Mouse (Mus musculus) lung, adult 2 months (tissue): ENCODE measurements around the gene Snx11. TPM values are rescaled to one million over a fixed set of nuclear protein-coding genes. Genes with fewer than 3 reads are reported as not detected.
"Not testable (repeated sequence)": the region's sequence is repeated elsewhere in the genome, so short reads cannot be mapped to it uniquely, and the experiment has no call there.

Experiments used
- DNase-seq: peaks from one replicate; pipeline ENCODE4 v3.0.0; 2022
- H3K4me1 ChIP-seq: fragments of 200-500 bp; 2 replicates; pipeline ENCODE4 v1.6.1; 2011; ENCODE audit warnings: low read length; ENCODE audit not compliant: control insufficient read depth, insufficient read depth
- H3K4me3 ChIP-seq: fragments of 200-500 bp; replicated peaks from 2 replicates; pipeline ENCODE3; 2011; ENCODE audit warnings: low read depth, mild to moderate bottlenecking, control low read depth, low read length; ENCODE audit errors: extremely low read depth
- CTCF ChIP-seq: fragments of 200-500 bp; IDR thresholded peaks from 2 replicates; pipeline ENCODE4 v1.5.1; 2011; ENCODE audit warnings: mild to moderate bottlenecking, low read length, control low read depth; ENCODE audit not compliant: insufficient read depth
- POLR2A ChIP-seq: fragments of 200-500 bp; IDR thresholded peaks from 2 replicates; pipeline ENCODE4 v1.6.1; 2011; ENCODE audit warnings: low read depth, mild to moderate bottlenecking, control low read depth, low read length, borderline replicate concordance; ENCODE audit errors: extremely low read depth
- WGBS: fragments of 180-500 bp; shearing (Covaris S2); methylation state at CpG from one replicate; pipeline ENCODE4 v1.1.7; 2018; 5-methylcytosine and 5-hydroxymethylcytosine counted together
- polyA plus RNA-seq: library from polyadenylated mRNA; depleted of rRNA; stranded (reverse); fragments of >200 nt; gene quantifications from 2 replicates; pipeline ENCODE4 v1.2.3, GENCODE M21; 2012

Snx11 gene
- polyA plus RNA-seq, 1 experiment, result 26.8 TPM

DNA sequence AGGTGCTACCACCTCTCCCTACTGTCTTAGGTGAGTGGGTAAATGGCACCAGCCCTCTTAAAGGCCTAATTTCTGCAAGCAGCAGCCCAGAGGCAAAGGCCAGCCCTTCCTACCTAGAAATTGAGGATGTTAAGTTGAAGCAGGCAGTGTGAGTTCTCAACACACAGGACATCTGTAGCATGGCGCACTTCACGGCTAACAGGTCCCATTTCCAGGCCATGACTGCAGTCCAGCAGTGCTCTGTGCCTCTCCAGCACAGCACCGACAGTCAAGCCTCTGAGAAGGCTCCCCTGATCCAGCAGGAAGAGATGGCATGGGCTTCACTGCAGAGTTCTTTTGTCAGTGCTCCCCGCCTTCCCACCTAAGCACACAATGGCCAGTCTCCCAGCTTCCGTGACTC is 39.6 kb upstream of the Snx11 start:
- H3K4me1 ChIP-seq, result no peaks in the 10 kb centered on the region; the same call in 1 of the 2 replicates
- WGBS, result 86% methylated on average over 5 of the region's 5 CpGs
- no peak for DNase-seq
- TF ChIP-seq CTCF (no peak), POLR2A (no peak)
- no peak overlapping the region for H3K4me3 ChIP-seq

- DNase-seq, result no peak
- H3K4me3 ChIP-seq, result no peak overlapping the region
- no peaks in the 10 kb centered on the region for H3K4me1 ChIP-seq
- TF ChIP-seq POLR2A (no peak), CTCF (no peak)
- WGBS, result 89% methylated on average over 1 of the region's 1 CpGs
These were observed 39.1 kb upstream of the Snx11 start for GRCm38 (mm10) chr11:96816494-96816893.

DNA sequence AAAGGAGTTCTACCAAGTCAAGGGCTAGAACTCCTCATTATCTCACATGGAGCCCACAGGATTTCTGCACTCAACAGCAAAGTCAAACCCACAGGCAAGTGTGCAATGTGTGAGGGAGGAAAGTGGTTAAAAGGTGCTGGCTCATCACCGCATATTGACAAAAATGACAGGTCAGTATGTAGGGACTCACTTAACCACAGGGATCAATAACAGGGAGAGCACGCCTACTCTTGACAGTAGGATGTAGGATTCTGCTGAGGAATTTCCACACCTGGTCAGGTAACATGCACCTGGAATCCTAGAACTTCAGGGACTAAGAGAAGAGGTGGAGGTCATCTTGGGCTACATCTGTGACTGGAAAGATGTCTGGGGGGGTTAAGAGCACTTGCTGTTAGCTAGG is 38.5 kb upstream of the Snx11 start:
- Histone ChIP-seq H3K4me3 (no peak overlapping the region), H3K4me1 (no peaks in the 10 kb centered on the region)
- 92% methylated on average over 2 of the region's 2 CpGs for WGBS
- DNase-seq, result no peak
- TF ChIP-seq POLR2A (no peak), CTCF (no peak)

GRCm38 (mm10) chr11:96814443-96814842 is 37.1 kb upstream of the Snx11 start:
- H3K4me3 ChIP-seq, result no peak overlapping the region
- WGBS, result 67% methylated on average over 2 of the region's 2 CpGs
- no peak for DNase-seq
- no peaks in the 10 kb centered on the region for H3K4me1 ChIP-seq
- TF ChIP-seq POLR2A, result no peak
- TF ChIP-seq CTCF, result no peak

- no peak for DNase-seq
- H3K4me1 ChIP-seq, result no peaks in the 10 kb centered on the region
- H3K4me3 ChIP-seq, result no peak overlapping the region
- WGBS, result 85% methylated on average over 5 of the region's 5 CpGs
- TF ChIP-seq CTCF, result no peak
These were observed 36.6 kb upstream of the Snx11 start for GRCm38 (mm10) chr11:96813920-96814319.

DNA sequence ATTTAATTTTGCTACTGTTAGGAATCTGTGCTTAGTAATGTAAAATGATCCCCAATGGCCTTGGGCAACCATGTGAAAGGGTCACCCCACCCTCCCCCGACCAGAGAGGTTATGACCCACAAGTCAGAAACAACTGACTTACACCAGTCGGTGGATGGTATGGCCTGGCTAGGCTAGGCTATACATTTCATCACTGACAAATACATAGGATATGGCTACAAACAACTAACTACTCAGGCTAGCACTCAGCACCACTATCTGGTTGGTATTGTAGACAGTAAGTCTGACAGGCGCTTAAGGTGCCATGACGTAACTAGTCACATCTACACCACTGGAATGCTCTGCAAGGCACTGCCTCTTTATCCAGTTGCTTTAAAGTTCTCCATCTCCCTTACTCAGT is 36.1 kb upstream of the Snx11 start:
- TF ChIP-seq CTCF, result no peak
- no peak for TF ChIP-seq POLR2A
- Histone ChIP-seq H3K4me1 (no peaks in the 10 kb centered on the region), H3K4me3 (no peak overlapping the region)
- 81% methylated on average over 4 of the region's 4 CpGs for WGBS
- no peak for DNase-seq

DNA sequence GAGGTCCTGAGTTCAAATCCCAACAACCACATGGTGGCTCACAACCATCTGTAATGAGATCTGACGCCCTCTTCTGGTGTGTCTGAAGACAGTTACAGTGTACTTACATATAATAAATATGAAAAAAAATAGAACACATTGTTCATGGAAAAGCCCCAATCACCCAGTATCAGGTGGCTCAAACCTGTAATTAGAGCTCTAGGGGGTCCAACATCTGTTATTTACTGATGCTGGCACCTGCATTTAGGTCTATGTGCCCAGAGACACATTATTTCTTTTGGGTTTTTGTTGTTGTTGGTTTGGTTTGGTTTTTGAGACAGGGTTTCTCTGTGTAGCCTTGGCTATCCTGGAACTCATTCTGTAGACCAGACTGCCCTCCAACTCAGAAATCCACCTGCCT is 33.8 kb upstream of the Snx11 start:
- H3K4me1 ChIP-seq, DNase-seq: not testable (repeated sequence)
- 93% methylated on average over 1 of the region's 1 CpGs for WGBS

GRCm38 (mm10) chr11:96809562-96810235 is 32.3 kb upstream of the Snx11 start:
- no peak overlapping the region for H3K4me3 ChIP-seq
- 89% methylated on average over 6 of the region's 6 CpGs for WGBS
- H3K4me1 ChIP-seq, result no peaks in the 10 kb centered on the region
- DNase-seq, result no peak
- no peak for TF ChIP-seq POLR2A
- TF ChIP-seq CTCF, result no peak

More for the DNA sequence above, 33.8 kb upstream of the Snx11 start:
- not testable (repeated sequence) for H3K4me3 ChIP-seq

- H3K4me3 ChIP-seq, result no peak overlapping the region
- DNase-seq, result no peak
- 28% methylated on average over 1 of the region's 1 CpGs for WGBS
- no peaks in the 10 kb centered on the region for H3K4me1 ChIP-seq
- TF ChIP-seq POLR2A (no peak), CTCF (no peak)
These were observed 30.7 kb upstream of the Snx11 start for GRCm38 (mm10) chr11:96808066-96808465.

DNA sequence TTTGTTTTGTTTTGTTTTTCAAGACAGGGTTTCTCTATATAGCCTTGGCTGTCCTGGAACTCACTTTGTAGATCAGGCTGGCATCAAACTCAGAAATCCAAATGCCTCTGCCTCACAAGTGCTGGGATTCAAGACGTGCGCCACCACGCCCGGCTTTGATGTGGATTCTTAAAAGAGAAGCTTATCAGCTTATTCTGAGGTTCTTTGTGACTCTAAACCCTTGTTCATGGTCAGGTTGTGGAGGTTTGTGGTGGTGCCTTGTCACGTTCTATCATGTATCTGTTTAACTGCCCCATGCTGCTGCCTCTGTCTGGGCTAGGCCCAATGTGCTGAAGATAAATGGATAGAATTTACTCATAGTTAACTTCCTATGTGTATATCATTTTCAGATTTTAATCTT is 28.2 kb upstream of the Snx11 start:
- 80% methylated on average over 5 of the region's 5 CpGs for WGBS
- H3K4me1 ChIP-seq, result no peaks in the 10 kb centered on the region
- no peak for TF ChIP-seq CTCF
- no peak for TF ChIP-seq POLR2A
- H3K4me3 ChIP-seq, result no peak overlapping the region
- DNase-seq, result no peak
